Mouse (Mus musculus): Measurements from ENCODE around the gene Gcnt3. TPM values are rescaled to one million over a fixed set of nuclear protein-coding genes. Genes with fewer than 3 reads are reported as not detected.
A peak's percentile ranks its signal among the peaks of the same experiment; 100 is the strongest.

Gcnt3 gene
- polyA plus RNA-seq, 1 experiment from 2014 or later, result 1.7 TPM

GRCm38 (mm10) chr9:70011537-70012407 is 26.1 kb downstream of the Gcnt3 start:
- Histone ChIP-seq H3K36me3 (ENCODE audit: insufficient read depth, low read length) (peaks cover 22% of the 10 kb centered on the region), H3K4me1 (ENCODE audit: insufficient read depth, low read length) (peaks cover 16% of the 10 kb centered on the region), H3K9ac (replicated peaks; ENCODE audit: low read length) (peak overlapping the region; percentile 84), H3K4me2 (replicated peaks; ENCODE audit: low read depth, low read length) (peak overlapping the region; percentile 68), H3K9me3 (ENCODE audit: low read length) (no peaks in the 10 kb centered on the region), H3K4me3 (ENCODE audit: low read length) (peak overlapping the region; percentile 77), H3K27me3 (ENCODE audit: insufficient read depth, low read length) (no peaks in the 10 kb centered on the region), H3K27ac (ENCODE audit: low read length) (peak overlapping the region; percentile 89)
- ATAC-seq (ENCODE audit: low FRiP score, low TSS enrichment), result peak; percentile 9; the same call in 1 of the 2 replicates
- WGBS, result 57% methylated on average over 14 of the region's 14 CpGs

GRCm38 (mm10) chr9:70010781-70011473 is 27.0 kb downstream of the Gcnt3 start:
- ATAC-seq (ENCODE audit: low FRiP score, low TSS enrichment), result no peak
- no peaks in the 10 kb centered on the region for H3K27me3 ChIP-seq (ENCODE audit: insufficient read depth, low read length)
- H3K27ac ChIP-seq (ENCODE audit: low read length), result no peak overlapping the region
- no peak overlapping the region for H3K4me2 ChIP-seq (replicated peaks; ENCODE audit: low read depth, low read length)
- peaks cover 22% of the 10 kb centered on the region for H3K36me3 ChIP-seq (ENCODE audit: insufficient read depth, low read length)
- WGBS, result 90% methylated on average over 5 of the region's 5 CpGs
- H3K4me3 ChIP-seq (ENCODE audit: low read length), result no peak overlapping the region
- H3K4me1 ChIP-seq (ENCODE audit: insufficient read depth, low read length), result peaks cover 16% of the 10 kb centered on the region
- H3K9me3 ChIP-seq (ENCODE audit: low read length), result no peaks in the 10 kb centered on the region
- H3K9ac ChIP-seq (replicated peaks; ENCODE audit: low read length), result no peak overlapping the region

GRCm38 (mm10) chr9:70009754-70010304 is 28.1 kb downstream of the Gcnt3 start:
- 84% methylated on average over 8 of the region's 8 CpGs for WGBS

GRCm38 (mm10) chr9:70007506-70008248 is 30.2 kb downstream of the Gcnt3 start:
- Histone ChIP-seq H3K36me3 (ENCODE audit: insufficient read depth, low read length) (peaks cover 40% of the 10 kb centered on the region), H3K9me3 (ENCODE audit: low read length) (no peaks in the 10 kb centered on the region), H3K27me3 (ENCODE audit: insufficient read depth, low read length) (no peaks in the 10 kb centered on the region), H3K4me3 (ENCODE audit: low read length) (no peak overlapping the region), H3K4me2 (replicated peaks; ENCODE audit: low read depth, low read length) (no peak overlapping the region), H3K9ac (replicated peaks; ENCODE audit: low read length) (no peak overlapping the region), H3K4me1 (ENCODE audit: insufficient read depth, low read length) (no peaks in the 10 kb centered on the region), H3K27ac (ENCODE audit: low read length) (no peak overlapping the region)
- no peak for ATAC-seq (ENCODE audit: low FRiP score, low TSS enrichment)
- 90% methylated on average over 14 of the region's 14 CpGs for WGBS

More at GRCm38 (mm10) chr9:70009754-70010304, 28.1 kb downstream of the Gcnt3 start:
- H3K9ac ChIP-seq (replicated peaks; ENCODE audit: low read length), result no peak overlapping the region
- H3K4me3 ChIP-seq (ENCODE audit: low read length), result no peak overlapping the region
- H3K9me3 ChIP-seq (ENCODE audit: low read length), result no peaks in the 10 kb centered on the region
- H3K27me3 ChIP-seq (ENCODE audit: insufficient read depth, low read length), result no peaks in the 10 kb centered on the region
- no peak overlapping the region for H3K27ac ChIP-seq (ENCODE audit: low read length)
- H3K4me2 ChIP-seq (replicated peaks; ENCODE audit: low read depth, low read length), result no peak overlapping the region
- no peak for ATAC-seq (ENCODE audit: low FRiP score, low TSS enrichment)
- H3K4me1 ChIP-seq (ENCODE audit: insufficient read depth, low read length), result peaks cover 16% of the 10 kb centered on the region
- H3K36me3 ChIP-seq (ENCODE audit: insufficient read depth, low read length), result peaks cover 28% of the 10 kb centered on the region

- ATAC-seq (ENCODE audit: low FRiP score, low TSS enrichment), result no peak
Observed at GRCm38 (mm10) chr9:70006984-70007383, 30.9 kb downstream of the Gcnt3 start.

GRCm38 (mm10) chr9:70003516-70003915 is 34.4 kb downstream of the Gcnt3 start:
- H3K4me1 ChIP-seq (ENCODE audit: insufficient read depth, low read length), result no peaks in the 10 kb centered on the region
- no peak overlapping the region for H3K4me3 ChIP-seq (ENCODE audit: low read length)
- H3K9me3 ChIP-seq (ENCODE audit: low read length), result no peaks in the 10 kb centered on the region
- no peaks in the 10 kb centered on the region for H3K27me3 ChIP-seq (ENCODE audit: insufficient read depth, low read length)
- H3K27ac ChIP-seq (ENCODE audit: low read length), result no peak overlapping the region
- peaks cover 68% of the 10 kb centered on the region for H3K36me3 ChIP-seq (ENCODE audit: insufficient read depth, low read length)
- no peak for ATAC-seq (ENCODE audit: low FRiP score, low TSS enrichment)
- 82% methylated on average over 10 of the region's 10 CpGs for WGBS
- no peak overlapping the region for H3K9ac ChIP-seq (replicated peaks; ENCODE audit: low read length)
- no peak overlapping the region for H3K4me2 ChIP-seq (replicated peaks; ENCODE audit: low read depth, low read length)

More at GRCm38 (mm10) chr9:70006984-70007383, 30.9 kb downstream of the Gcnt3 start:
- no peak overlapping the region for H3K4me2 ChIP-seq (replicated peaks; ENCODE audit: low read depth, low read length)
- no peaks in the 10 kb centered on the region for H3K9me3 ChIP-seq (ENCODE audit: low read length)
- no peak overlapping the region for H3K27ac ChIP-seq (ENCODE audit: low read length)
- no peak overlapping the region for H3K9ac ChIP-seq (replicated peaks; ENCODE audit: low read length)
- 94% methylated on average over 5 of the region's 5 CpGs for WGBS
- H3K4me1 ChIP-seq (ENCODE audit: insufficient read depth, low read length), result no peaks in the 10 kb centered on the region
- no peak overlapping the region for H3K4me3 ChIP-seq (ENCODE audit: low read length)
- no peaks in the 10 kb centered on the region for H3K27me3 ChIP-seq (ENCODE audit: insufficient read depth, low read length)
- H3K36me3 ChIP-seq (ENCODE audit: insufficient read depth, low read length), result peaks cover 45% of the 10 kb centered on the region

- H3K9ac ChIP-seq (replicated peaks; ENCODE audit: low read length), result no peak overlapping the region
- H3K4me3 ChIP-seq (ENCODE audit: low read length), result no peak overlapping the region
- H3K4me2 ChIP-seq (replicated peaks; ENCODE audit: low read depth, low read length), result no peak overlapping the region
- ATAC-seq (ENCODE audit: low FRiP score, low TSS enrichment), result no peak
- no peaks in the 10 kb centered on the region for H3K4me1 ChIP-seq (ENCODE audit: insufficient read depth, low read length)
- peaks cover 69% of the 10 kb centered on the region for H3K36me3 ChIP-seq (ENCODE audit: insufficient read depth, low read length)
- WGBS, result 86% methylated on average over 1 of the region's 1 CpGs
- no peaks in the 10 kb centered on the region for H3K27me3 ChIP-seq (ENCODE audit: insufficient read depth, low read length)
- no peak overlapping the region for H3K27ac ChIP-seq (ENCODE audit: low read length)
- H3K9me3 ChIP-seq (ENCODE audit: low read length), result no peaks in the 10 kb centered on the region
Observed at GRCm38 (mm10) chr9:69999318-69999717, 38.6 kb downstream of the Gcnt3 start.

GRCm38 (mm10) chr9:69994547-69994946 is 43.3 kb downstream of the Gcnt3 start:
- Histone ChIP-seq H3K36me3 (ENCODE audit: insufficient read depth, low read length) (peaks cover 37% of the 10 kb centered on the region), H3K4me1 (ENCODE audit: insufficient read depth, low read length) (peaks cover 34% of the 10 kb centered on the region), H3K4me3 (ENCODE audit: low read length) (no peak overlapping the region), H3K27ac (ENCODE audit: low read length) (no peak overlapping the region), H3K9ac (replicated peaks; ENCODE audit: low read length) (no peak overlapping the region), H3K27me3 (ENCODE audit: insufficient read depth, low read length) (no peaks in the 10 kb centered on the region), H3K9me3 (ENCODE audit: low read length) (no peaks in the 10 kb centered on the region), H3K4me2 (replicated peaks; ENCODE audit: low read depth, low read length) (no peak overlapping the region)
- 94% methylated on average over 5 of the region's 5 CpGs for whole genome bisulfite sequencing
- ATAC-seq (ENCODE audit: low FRiP score, low TSS enrichment), result no peak

GRCm38 (mm10) chr9:69993479-69993878 is 44.4 kb downstream of the Gcnt3 start:
- 82% methylated on average over 1 of the region's 1 CpGs for WGBS
- ATAC-seq (ENCODE audit: low FRiP score, low TSS enrichment), result no peak
- no peak overlapping the region for H3K9ac ChIP-seq (replicated peaks; ENCODE audit: low read length)
- H3K9me3 ChIP-seq (ENCODE audit: low read length), result no peaks in the 10 kb centered on the region
- H3K36me3 ChIP-seq (ENCODE audit: insufficient read depth, low read length), result peaks cover 26% of the 10 kb centered on the region
- H3K27ac ChIP-seq (ENCODE audit: low read length), result no peak overlapping the region
- H3K4me3 ChIP-seq (ENCODE audit: low read length), result no peak overlapping the region
- H3K27me3 ChIP-seq (ENCODE audit: insufficient read depth, low read length), result no peaks in the 10 kb centered on the region
- no peak overlapping the region for H3K4me2 ChIP-seq (replicated peaks; ENCODE audit: low read depth, low read length)
- H3K4me1 ChIP-seq (ENCODE audit: insufficient read depth, low read length), result peaks cover 37% of the 10 kb centered on the region
